Mouse (Mus musculus): ENCODE data around the gene Cox10. TPM values are rescaled to one million over a fixed set of nuclear protein-coding genes. Genes with fewer than 3 reads are reported as not detected.

The Cox10 gene
- polyA plus RNA-seq, 1 experiment from 2014 or later = 30.9 TPM

- peaks cover 11% of the 10 kb centered on the region for H3K4me1 ChIP-seq (ENCODE audit: insufficient read depth, low read length)
- 56% methylated on average over 4 of the region's 4 CpGs for WGBS
- no peaks in the 10 kb centered on the region for H3K36me3 ChIP-seq (ENCODE audit: insufficient read depth, low read length)
- H3K9ac ChIP-seq (replicated peaks; ENCODE audit: low read length) = no peak overlapping the region
- no peak for ATAC-seq (ENCODE audit: low FRiP score, low TSS enrichment)
- no peaks in the 10 kb centered on the region for H3K27me3 ChIP-seq (ENCODE audit: insufficient read depth, low read length)
- H3K4me2 ChIP-seq (replicated peaks; ENCODE audit: low read depth, low read length) = no peak overlapping the region
- no peak overlapping the region for H3K27ac ChIP-seq (ENCODE audit: low read length)
- no peaks in the 10 kb centered on the region for H3K9me3 ChIP-seq (ENCODE audit: low read length)
- H3K4me3 ChIP-seq (ENCODE audit: low read length) = no peak overlapping the region
Observed at GRCm38 (mm10) chr11:63952743-63953191, 126.5 kb downstream of the Cox10 start.

GRCm38 (mm10) chr11:63951831-63952631, 127.2 kb downstream of the Cox10 start:
- no peaks in the 10 kb centered on the region for H3K36me3 ChIP-seq (ENCODE audit: insufficient read depth, low read length)
- peak overlapping the region; percentile 62 for H3K4me2 ChIP-seq (replicated peaks; ENCODE audit: low read depth, low read length)
- H3K27me3 ChIP-seq (ENCODE audit: insufficient read depth, low read length) = no peaks in the 10 kb centered on the region
- no peaks in the 10 kb centered on the region for H3K9me3 ChIP-seq (ENCODE audit: low read length)
- 7% methylated on average over 19 of the region's 19 CpGs for WGBS
- peaks cover 11% of the 10 kb centered on the region for H3K4me1 ChIP-seq (ENCODE audit: insufficient read depth, low read length)
- H3K9ac ChIP-seq (replicated peaks; ENCODE audit: low read length) = peak overlapping the region; percentile 40
- peak overlapping the region; percentile 40 for H3K4me3 ChIP-seq (ENCODE audit: low read length)
- H3K27ac ChIP-seq (ENCODE audit: low read length) = no peak overlapping the region
- peak; percentile 83 for ATAC-seq (ENCODE audit: low FRiP score, low TSS enrichment)

DNA sequence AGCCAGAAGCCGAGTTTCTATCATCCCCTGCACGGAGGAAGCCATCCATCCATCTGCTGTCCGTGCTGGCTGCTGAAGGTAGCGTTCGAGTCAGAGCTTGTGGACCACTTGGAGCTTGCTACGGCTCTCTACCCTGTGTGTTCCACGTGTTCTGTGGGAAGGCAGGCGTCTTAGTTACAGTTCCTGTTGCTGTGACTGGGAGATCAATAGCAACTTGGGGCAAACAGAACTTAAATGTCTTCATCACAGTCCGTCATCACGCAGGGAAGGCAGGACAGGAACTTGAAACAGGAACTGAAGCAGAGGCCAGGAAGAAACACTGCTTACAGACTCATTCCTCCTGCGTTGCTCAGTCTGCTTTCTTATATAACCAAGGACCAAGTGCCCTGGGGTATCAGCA, 130.9 kb downstream of the Cox10 start:
- Histone ChIP-seq H3K36me3 (ENCODE audit: insufficient read depth, low read length) (no peaks in the 10 kb centered on the region), H3K27ac (ENCODE audit: low read length) (no peak overlapping the region)
- no peak for ATAC-seq (ENCODE audit: low FRiP score, low TSS enrichment)

GRCm38 (mm10) chr11:63947024-63947423, 132.2 kb downstream of the Cox10 start:
- WGBS = 87% methylated on average over 2 of the region's 2 CpGs
- Histone ChIP-seq H3K4me2 (replicated peaks; ENCODE audit: low read depth, low read length) (no peak overlapping the region), H3K27me3 (ENCODE audit: insufficient read depth, low read length) (no peaks in the 10 kb centered on the region), H3K4me1 (ENCODE audit: insufficient read depth, low read length) (peaks cover 3% of the 10 kb centered on the region; the same call in 1 of the 2 replicates), H3K9me3 (ENCODE audit: low read length) (no peaks in the 10 kb centered on the region), H3K36me3 (ENCODE audit: insufficient read depth, low read length) (no peaks in the 10 kb centered on the region), H3K9ac (replicated peaks; ENCODE audit: low read length) (no peak overlapping the region), H3K27ac (ENCODE audit: low read length) (no peak overlapping the region), H3K4me3 (ENCODE audit: low read length) (no peak overlapping the region)
- no peak for ATAC-seq (ENCODE audit: low FRiP score, low TSS enrichment)

More for the DNA sequence above, 130.9 kb downstream of the Cox10 start:
- Histone ChIP-seq H3K9me3 (ENCODE audit: low read length) (no peaks in the 10 kb centered on the region), H3K4me1 (ENCODE audit: insufficient read depth, low read length) (peaks cover 11% of the 10 kb centered on the region), H3K27me3 (ENCODE audit: insufficient read depth, low read length) (no peaks in the 10 kb centered on the region), H3K9ac (replicated peaks; ENCODE audit: low read length) (no peak overlapping the region), H3K4me2 (replicated peaks; ENCODE audit: low read depth, low read length) (no peak overlapping the region), H3K4me3 (ENCODE audit: low read length) (no peak overlapping the region)
- WGBS = 86% methylated on average over 11 of the region's 11 CpGs

- H3K9ac ChIP-seq (replicated peaks; ENCODE audit: low read length) = no peak overlapping the region
- no peaks in the 10 kb centered on the region for H3K27me3 ChIP-seq (ENCODE audit: insufficient read depth, low read length)
- 78% methylated on average over 3 of the region's 3 CpGs for WGBS
- H3K36me3 ChIP-seq (ENCODE audit: insufficient read depth, low read length) = no peaks in the 10 kb centered on the region
- no peak overlapping the region for H3K4me3 ChIP-seq (ENCODE audit: low read length)
- no peaks in the 10 kb centered on the region for H3K9me3 ChIP-seq (ENCODE audit: low read length)
- H3K4me1 ChIP-seq (ENCODE audit: insufficient read depth, low read length) = no peaks in the 10 kb centered on the region
- no peak overlapping the region for H3K27ac ChIP-seq (ENCODE audit: low read length)
- ATAC-seq (ENCODE audit: low FRiP score, low TSS enrichment) = no peak
- no peak overlapping the region for H3K4me2 ChIP-seq (replicated peaks; ENCODE audit: low read depth, low read length)
Observed at GRCm38 (mm10) chr11:63943947-63944346, 135.3 kb downstream of the Cox10 start.

DNA sequence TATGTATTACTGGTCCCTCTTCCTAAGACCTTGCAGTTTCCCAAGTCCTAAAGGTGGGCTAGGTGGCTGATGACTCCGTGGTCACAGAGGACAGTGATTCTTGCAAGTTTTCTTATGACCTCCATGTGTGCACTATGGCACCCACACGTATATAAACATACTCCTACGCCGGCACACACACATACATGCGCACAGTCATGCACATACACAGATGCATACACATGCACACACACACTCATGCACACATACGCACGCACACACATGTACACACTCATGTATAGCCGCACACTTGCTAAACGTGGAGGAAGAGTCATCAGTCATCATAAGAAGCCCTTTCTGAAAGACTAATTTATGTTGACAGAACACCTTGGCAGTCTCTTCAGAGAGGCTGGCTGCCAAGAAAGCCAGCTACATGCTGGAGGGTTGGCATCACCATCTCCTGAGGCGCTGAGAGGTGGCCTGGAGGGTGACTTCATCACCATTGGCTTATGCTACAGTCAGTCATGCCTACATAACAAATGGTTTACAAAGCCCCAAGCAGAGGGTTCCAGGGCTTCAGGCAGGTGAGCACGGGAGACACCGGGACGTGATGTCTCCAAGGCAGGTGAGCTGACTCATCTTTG, 135.9 kb downstream of the Cox10 start:
- H3K4me3 ChIP-seq (ENCODE audit: low read length) = no peak overlapping the region
- H3K9me3 ChIP-seq (ENCODE audit: low read length) = no peaks in the 10 kb centered on the region
- no peak for ATAC-seq (ENCODE audit: low FRiP score, low TSS enrichment)
- H3K4me2 ChIP-seq (replicated peaks; ENCODE audit: low read depth, low read length) = no peak overlapping the region
- H3K27ac ChIP-seq (ENCODE audit: low read length) = no peak overlapping the region
- H3K4me1 ChIP-seq (ENCODE audit: insufficient read depth, low read length) = no peaks in the 10 kb centered on the region
- 90% methylated on average over 13 of the region's 13 CpGs for WGBS
- no peaks in the 10 kb centered on the region for H3K27me3 ChIP-seq (ENCODE audit: insufficient read depth, low read length)
- no peak overlapping the region for H3K9ac ChIP-seq (replicated peaks; ENCODE audit: low read length)
- H3K36me3 ChIP-seq (ENCODE audit: insufficient read depth, low read length) = no peaks in the 10 kb centered on the region

DNA sequence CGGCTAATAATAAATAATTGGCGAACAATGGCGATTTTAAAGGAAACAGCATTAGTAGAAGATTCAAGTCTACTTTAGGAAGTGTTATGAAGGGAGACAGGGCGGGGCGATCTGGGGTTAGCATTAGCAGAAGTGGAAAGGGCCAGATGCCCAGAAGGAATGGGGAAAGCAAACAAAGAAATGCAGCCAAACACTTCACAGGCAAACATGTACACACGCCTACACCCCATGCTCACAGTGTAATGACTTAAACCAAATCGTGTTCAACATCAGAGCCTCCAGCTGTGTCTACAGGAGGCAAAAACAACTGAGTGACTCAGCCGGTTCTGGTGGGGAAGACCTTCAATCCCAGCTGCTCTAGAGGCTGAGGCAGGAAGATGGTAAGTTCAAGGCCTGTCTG, 137.1 kb downstream of the Cox10 start:
- ATAC-seq (ENCODE audit: low FRiP score, low TSS enrichment) = no peak
- no peak overlapping the region for H3K27ac ChIP-seq (ENCODE audit: low read length)
- H3K9ac ChIP-seq (replicated peaks; ENCODE audit: low read length) = no peak overlapping the region
- 80% methylated on average over 8 of the region's 8 CpGs for whole genome bisulfite sequencing
- no peak overlapping the region for H3K4me2 ChIP-seq (replicated peaks; ENCODE audit: low read depth, low read length)
- H3K36me3 ChIP-seq (ENCODE audit: insufficient read depth, low read length) = no peaks in the 10 kb centered on the region
- no peaks in the 10 kb centered on the region for H3K9me3 ChIP-seq (ENCODE audit: low read length)
- no peaks in the 10 kb centered on the region for H3K27me3 ChIP-seq (ENCODE audit: insufficient read depth, low read length)
- H3K4me3 ChIP-seq (ENCODE audit: low read length) = no peak overlapping the region
- H3K4me1 ChIP-seq (ENCODE audit: insufficient read depth, low read length) = no peaks in the 10 kb centered on the region

DNA sequence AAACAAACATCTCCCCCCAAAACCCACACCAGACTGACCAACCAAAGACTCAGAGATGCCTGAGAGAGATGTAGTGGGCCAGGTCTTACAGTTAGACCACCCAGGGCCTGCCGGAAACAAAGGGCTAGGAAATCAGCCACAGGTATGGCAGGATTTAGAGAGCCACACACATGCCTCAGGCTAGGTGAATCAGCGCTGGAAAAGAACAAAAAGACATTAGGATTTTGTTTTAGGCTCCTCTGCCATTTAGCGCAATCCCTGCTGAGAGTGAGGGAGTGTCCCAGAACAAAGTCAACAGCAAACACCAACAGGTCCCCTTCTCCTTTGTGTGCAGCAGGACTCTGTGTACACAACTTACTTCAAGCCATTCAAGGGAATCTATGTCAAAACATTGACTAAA, 142.6 kb downstream of the Cox10 start:
- H3K4me3 ChIP-seq (ENCODE audit: low read length) = no peak overlapping the region
- no peak overlapping the region for H3K4me2 ChIP-seq (replicated peaks; ENCODE audit: low read depth, low read length)
- 55% methylated on average over 3 of the region's 3 CpGs for WGBS
- no peaks in the 10 kb centered on the region for H3K4me1 ChIP-seq (ENCODE audit: insufficient read depth, low read length)
- peaks cover 9% of the 10 kb centered on the region; the same call in 1 of the 2 replicates for H3K27me3 ChIP-seq (ENCODE audit: insufficient read depth, low read length)
- ATAC-seq (ENCODE audit: low FRiP score, low TSS enrichment) = no peak
- no peaks in the 10 kb centered on the region for H3K36me3 ChIP-seq (ENCODE audit: insufficient read depth, low read length)
- H3K27ac ChIP-seq (ENCODE audit: low read length) = no peak overlapping the region
- no peak overlapping the region for H3K9ac ChIP-seq (replicated peaks; ENCODE audit: low read length)
- no peaks in the 10 kb centered on the region for H3K9me3 ChIP-seq (ENCODE audit: low read length)

GRCm38 (mm10) chr11:63926901-63927300, 152.4 kb downstream of the Cox10 start:
- Histone ChIP-seq H3K4me1 (ENCODE audit: insufficient read depth, low read length) (peaks cover 24% of the 10 kb centered on the region), H3K4me3 (ENCODE audit: low read length) (no peak overlapping the region), H3K27ac (ENCODE audit: low read length) (no peak overlapping the region), H3K9me3 (ENCODE audit: low read length) (no peaks in the 10 kb centered on the region), H3K9ac (replicated peaks; ENCODE audit: low read length) (no peak overlapping the region), H3K27me3 (ENCODE audit: insufficient read depth, low read length) (peaks cover 26% of the 10 kb centered on the region; the same call in 1 of the 2 replicates), H3K36me3 (ENCODE audit: insufficient read depth, low read length) (no peaks in the 10 kb centered on the region), H3K4me2 (replicated peaks; ENCODE audit: low read depth, low read length) (no peak overlapping the region)
- no peak for ATAC-seq (ENCODE audit: low FRiP score, low TSS enrichment)
- WGBS = 85% methylated on average over 6 of the region's 6 CpGs

- Histone ChIP-seq H3K4me1 (ENCODE audit: insufficient read depth, low read length) (peaks cover 35% of the 10 kb centered on the region), H3K4me3 (ENCODE audit: low read length) (peak overlapping the region; percentile 43), H3K36me3 (ENCODE audit: insufficient read depth, low read length) (no peaks in the 10 kb centered on the region), H3K27ac (ENCODE audit: low read length) (peak overlapping the region; percentile 61; the same call in 1 of the 2 replicates), H3K27me3 (ENCODE audit: insufficient read depth, low read length) (peaks cover 38% of the 10 kb centered on the region; the same call in 1 of the 2 replicates), H3K4me2 (replicated peaks; ENCODE audit: low read depth, low read length) (peak overlapping the region; percentile 57), H3K9me3 (ENCODE audit: low read length) (no peaks in the 10 kb centered on the region), H3K9ac (replicated peaks; ENCODE audit: low read length) (peak overlapping the region; percentile 33; the same call in 1 of the 2 replicates)
- WGBS = under 1% methylated on average over 31 of the region's 31 CpGs
- ATAC-seq (ENCODE audit: low FRiP score, low TSS enrichment) = peak; percentile 39
Observed at GRCm38 (mm10) chr11:63925161-63925582, 154.1 kb downstream of the Cox10 start.
